Comparison of ENCODE assay signal across 6 mouse cellular contexts in genomic region chr6:119654777-119655176, GRCm38 (mm10).
DNase-seq lines count a peak whose midpoint lies in the region; ATAC-seq lines count a peak whose summit lies in the region.
"Not testable (repeated sequence)": the region's sequence is repeated elsewhere in the genome, so short reads cannot be mapped to it uniquely, and the experiment has no call there.

No protein-coding gene starts in this region.

- 51% methylated on average over 2 of the region's 2 CpGs for WGBS in heart, embryonic 16.5 days

- intact Hi-C loops in gastrocnemius, postnatal 14 days (cut with DNase I; ENCODE audit: low total_unique reads): not testable (repeated sequence)

- not testable (repeated sequence) for H3K27me3 ChIP-seq in heart, embryonic 16.5 days (ENCODE audit: control insufficient read depth, insufficient read depth, low read length)

- ATAC-seq in heart, embryonic 16.5 days (replicated peaks; ENCODE audit: extremely low read depth, insufficient read depth, low FRiP score): peak; percentile 63

- not testable (repeated sequence) for H3K4me3 ChIP-seq in heart, embryonic 16.5 days (ENCODE audit: low read length)

- not testable (repeated sequence) for H3K9ac ChIP-seq in heart, embryonic 16.5 days (ENCODE audit: low read length)

- H3K36me3 ChIP-seq in heart, embryonic 16.5 days (ENCODE audit: control insufficient read depth, insufficient read depth): not testable (repeated sequence)

- H3K27ac ChIP-seq in heart, embryonic 16.5 days (ENCODE audit: low read length): peak overlapping the region; percentile 76

- DNase-seq in gastrocnemius, adult 18-20 months (ENCODE audit: low spot score): peak; percentile 76
- peak; percentile 19 for DNase-seq in gastrocnemius, postnatal 14 days
- DNase-seq in heart, adult 18-20 months: peak; percentile 29 to 73
- DNase-seq in heart, adult 9 months (ENCODE audit: low spot score in 2 of 2): peak; percentile 48 to 49
- peak; percentile 28 for DNase-seq in heart, postnatal 4 days

- not testable (repeated sequence) for H3K4me1 ChIP-seq in heart, embryonic 16.5 days (ENCODE audit: control insufficient read depth, insufficient read depth, low read length)

- not testable (repeated sequence) for H3K9me3 ChIP-seq in heart, embryonic 16.5 days (replicated peaks; ENCODE audit: control insufficient read depth, low read length)

- not testable (repeated sequence) for H3K4me2 ChIP-seq in heart, embryonic 16.5 days (ENCODE audit: low read depth, low read length)

Comparison
In these comparisons a context has a peak if more than half of its experiments do, and no peak if none do; other contexts are left out.
1. DNase-seq: peak in every context shown above with its lines; median percentile 76 in gastrocnemius, adult 18-20 months; 51 in heart, adult 18-20 months; 48 in heart, adult 9 months; 28 in heart, postnatal 4 days; 19 in gastrocnemius, postnatal 14 days.